ENCODE assay signal across 22 mouse cellular contexts in genomic region chr10:117539532-117539931, GRCm38 (mm10).
A peak's percentile ranks its signal among the peaks of the same experiment; 100 is the strongest.
DNase-seq lines count a peak whose midpoint lies in the region; ATAC-seq and TF ChIP-seq lines count a peak whose summit lies in the region.
"Had no signal": no experiment of that assay in that cellular context is flagged by ENCODE, and none has a peak within 500 bp of the region (broad histone marks: within the 10 kb centered on the region; RNA-seq: fewer than 3 reads in every experiment).

No protein-coding gene starts in this region.

- no peaks in the 10 kb centered on the region for H3K36me3 ChIP-seq in lung, postnatal 0 days (ENCODE audit: insufficient read depth, low read length)
- H3K36me3 ChIP-seq in midbrain, embryonic 11.5 days (ENCODE audit: control insufficient read depth, insufficient read depth, low read length): no peaks in the 10 kb centered on the region
- no peaks in the 10 kb centered on the region for H3K36me3 ChIP-seq in midbrain, embryonic 13.5 days
- H3K36me3 ChIP-seq: G1E had no signal

- POLR2A ChIA-PET in Patski (lab: Charles Lee): interaction anchor here (1.1 kb wide), 1 partner anchor 34 kb away, joined by 5 read pairs; no protein-coding TSS in a partner anchor

- H3K27me3 ChIP-seq in lung, postnatal 0 days (replicated peaks; ENCODE audit: insufficient read depth, low read length): no peaks in the 10 kb centered on the region
- H3K27me3 ChIP-seq in midbrain, embryonic 11.5 days (ENCODE audit: control insufficient read depth, insufficient read depth, low read length): no peaks in the 10 kb centered on the region
- no peaks in the 10 kb centered on the region for H3K27me3 ChIP-seq in midbrain, embryonic 13.5 days
- H3K27me3 ChIP-seq in Patski: peaks cover 3% of the 10 kb centered on the region

- WGBS in lung, postnatal 0 days: 38% methylated on average over 1 of the region's 1 CpGs
- WGBS in midbrain, embryonic 11.5 days: 83% methylated on average over 1 of the region's 1 CpGs
- WGBS in midbrain, embryonic 13.5 days: 81% methylated on average over 1 of the region's 1 CpGs

- no peak for TF ChIP-seq CTCF in lung, postnatal 0 days (IDR thresholded peaks at IDR 0.05)
- TF ChIP-seq CTCF in Patski (IDR thresholded peaks at IDR 0.05): no peak

- peak; percentile 25 for DNase-seq in lung, postnatal 0 days (ENCODE audit: low spot score)
- no peak for DNase-seq in lung, postnatal 4 days
- peak; percentile 23 for DNase-seq in midbrain, embryonic 11.5 days (ENCODE audit: low spot score, missing footprints)
- DNase-seq in Patski (ENCODE audit: low read depth, low spot score) (peak; percentile 9), adipocyte (ENCODE audit: low spot score) (peak; percentile 94)
- DNase-seq in retina, embryonic 14.5 days (ENCODE audit: low spot score): no peak
- DNase-seq: adrenal gland, adult 2 months; adrenal gland, adult 8-10 months; adrenal gland, postnatal 10 days; adrenal gland, postnatal 14 days; adrenal gland, postnatal 25 days; adrenal gland, postnatal 36 days; B cell, adult 2 months; cerebellum, adult 11 months; cerebellum, adult 11-12 months; cerebellum, adult 18-20 months; cerebellum, adult 2 months had no signal

- no peak overlapping the region for H3K4me3 ChIP-seq in lung, postnatal 0 days (ENCODE audit: low read depth, low read length)
- no peak overlapping the region for H3K4me3 ChIP-seq in midbrain, embryonic 11.5 days (ENCODE audit: low read depth, low read length)
- no peak overlapping the region for H3K4me3 ChIP-seq in midbrain, embryonic 13.5 days (replicated peaks)

- in situ Hi-C loops in Patski (cut with MboI; ENCODE audit: low pct_unique_long_range_greater_than_20kb): no loop called here

- H3K9me3 ChIP-seq in lung, postnatal 0 days (ENCODE audit: low read length): no peaks in the 10 kb centered on the region
- no peaks in the 10 kb centered on the region for H3K9me3 ChIP-seq in midbrain, embryonic 11.5 days (ENCODE audit: control insufficient read depth, low read length)
- H3K9me3 ChIP-seq in midbrain, embryonic 13.5 days: no peaks in the 10 kb centered on the region
- H3K9me3 ChIP-seq: G1E had no signal

- no peak overlapping the region for H3K4me2 ChIP-seq in lung, postnatal 0 days (replicated peaks; ENCODE audit: low read depth, low read length)
- H3K4me2 ChIP-seq in midbrain, embryonic 11.5 days: no peak overlapping the region
- H3K4me2 ChIP-seq in midbrain, embryonic 13.5 days (replicated peaks): no peak overlapping the region

- peak; percentile 32 for ATAC-seq in lung, postnatal 0 days
- ATAC-seq in midbrain, embryonic 11.5 days (ENCODE audit: low FRiP score): no peak
- no peak for ATAC-seq in midbrain, embryonic 13.5 days
- peak; percentile 35 for ATAC-seq in Patski
- ATAC-seq in frontal cortex, adult (ENCODE audit: low TSS enrichment): no peak
- ATAC-seq: activated CD4-positive, CD25-positive, alpha-beta regulatory T cell, adult 4 months; CD4-positive, CD25-positive, alpha-beta regulatory T cell, adult 4 months had no signal

- H3K4me1 ChIP-seq in lung, postnatal 0 days (ENCODE audit: insufficient read depth, low read depth, low read length): no peaks in the 10 kb centered on the region
- no peaks in the 10 kb centered on the region for H3K4me1 ChIP-seq in midbrain, embryonic 11.5 days (ENCODE audit: control insufficient read depth, insufficient read depth, low read length)
- no peaks in the 10 kb centered on the region for H3K4me1 ChIP-seq in midbrain, embryonic 13.5 days (replicated peaks)

- H3K27ac ChIP-seq in lung, postnatal 0 days (ENCODE audit: low read length): no peak overlapping the region
- no peak overlapping the region for H3K27ac ChIP-seq in midbrain, embryonic 11.5 days (ENCODE audit: low read depth, low read length)
- no peak overlapping the region for H3K27ac ChIP-seq in midbrain, embryonic 13.5 days

- TF ChIP-seq EP300 in lung, postnatal 0 days (IDR thresholded peaks at IDR 0.05): no peak

- CTCF ChIA-PET in Patski (lab: Charles Lee): no interaction called here

- no peak overlapping the region for H3K9ac ChIP-seq in lung, postnatal 0 days (replicated peaks; ENCODE audit: low read depth)
- no peak overlapping the region for H3K9ac ChIP-seq in midbrain, embryonic 11.5 days (ENCODE audit: low read length)
- no peak overlapping the region for H3K9ac ChIP-seq in midbrain, embryonic 13.5 days (replicated peaks)

Comparison
In these comparisons a context has a peak if more than half of its experiments do, and no peak if none do; other contexts are left out.
1. DNase-seq: peak in lung, postnatal 0 days (single experiment), midbrain, embryonic 11.5 days (single experiment), Patski (single experiment) and adipocyte (single experiment); none in lung, postnatal 4 days (0 of 2) and retina, embryonic 14.5 days (single experiment).
2. ATAC-seq: peak in lung, postnatal 0 days (single experiment) and Patski (single experiment); none in midbrain, embryonic 11.5 days (single experiment), midbrain, embryonic 13.5 days (single experiment) and frontal cortex, adult (single experiment).